Mouse (Mus musculus) hindlimb bud, embryonic 11.5 days (tissue): ENCODE data around the gene Smtnl2.

Experiments used
- DNase-seq: peaks from one replicate; pipeline ENCODE4 v3.0.0-alpha.2; 2012; ENCODE audit warnings: low read depth, low spot score; ENCODE audit errors: extremely low spot score

The Smtnl2 gene

DNA sequence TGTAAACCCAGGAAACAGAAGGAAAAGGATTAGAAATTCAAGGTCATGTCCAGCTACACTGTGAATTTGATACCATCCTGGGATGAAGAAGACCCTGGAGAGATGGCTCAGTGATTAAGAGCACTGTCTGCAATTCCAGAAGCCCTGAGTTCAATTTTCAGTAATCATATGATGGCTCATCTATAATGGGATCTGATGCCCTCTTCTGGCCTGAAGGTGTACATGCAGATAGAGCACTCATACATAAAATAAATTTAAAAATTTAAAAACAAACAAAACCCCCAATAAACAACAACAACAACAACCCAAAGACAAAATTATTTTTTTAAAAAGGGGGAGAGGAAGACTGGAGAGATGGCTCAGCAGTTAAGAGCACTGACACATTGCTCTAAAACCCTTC, 15.4 kb upstream of the Smtnl2 start:
- DNase-seq, result no peak

DNA sequence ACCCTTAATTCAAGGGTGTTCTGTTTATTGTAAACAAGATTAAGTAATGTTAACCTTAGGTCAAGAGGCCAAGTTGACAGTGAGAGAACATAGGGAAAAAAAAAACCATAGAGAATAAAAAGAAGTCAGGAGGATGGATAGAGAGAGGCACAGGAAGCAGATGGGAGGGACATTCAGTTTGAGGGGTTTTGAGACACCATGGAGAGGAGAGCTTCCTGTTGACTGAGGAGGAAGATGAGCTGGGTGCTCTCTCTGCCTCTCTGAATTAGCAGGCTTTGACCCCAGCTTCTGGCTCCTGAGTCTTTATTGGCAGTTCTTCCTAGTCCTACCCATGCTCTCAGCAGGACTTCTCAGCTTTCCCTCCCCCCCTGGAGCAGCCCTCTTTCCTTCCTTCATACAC, 13.7 kb upstream of the Smtnl2 start:
- DNase-seq, result no peak

DNA sequence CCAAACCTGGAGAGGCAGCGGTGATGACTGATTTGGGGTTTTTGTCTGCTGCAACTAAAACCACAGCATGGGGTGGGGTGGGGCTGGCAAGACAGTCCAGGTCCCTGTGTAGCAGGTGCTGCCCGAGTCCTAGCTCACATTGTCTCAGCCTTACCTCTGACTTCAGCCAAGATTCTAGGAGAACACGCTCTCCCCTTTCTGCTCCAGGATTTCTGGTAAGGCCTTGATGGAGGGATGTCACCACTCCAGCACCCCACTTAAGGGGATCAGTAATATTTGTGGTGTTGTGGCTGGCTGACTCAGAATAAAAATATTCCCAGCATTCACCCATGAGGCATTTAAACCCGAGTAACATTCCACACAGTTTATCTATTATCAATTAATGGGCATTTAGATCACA, 12.2 kb upstream of the Smtnl2 start:
- no peak for DNase-seq

DNA sequence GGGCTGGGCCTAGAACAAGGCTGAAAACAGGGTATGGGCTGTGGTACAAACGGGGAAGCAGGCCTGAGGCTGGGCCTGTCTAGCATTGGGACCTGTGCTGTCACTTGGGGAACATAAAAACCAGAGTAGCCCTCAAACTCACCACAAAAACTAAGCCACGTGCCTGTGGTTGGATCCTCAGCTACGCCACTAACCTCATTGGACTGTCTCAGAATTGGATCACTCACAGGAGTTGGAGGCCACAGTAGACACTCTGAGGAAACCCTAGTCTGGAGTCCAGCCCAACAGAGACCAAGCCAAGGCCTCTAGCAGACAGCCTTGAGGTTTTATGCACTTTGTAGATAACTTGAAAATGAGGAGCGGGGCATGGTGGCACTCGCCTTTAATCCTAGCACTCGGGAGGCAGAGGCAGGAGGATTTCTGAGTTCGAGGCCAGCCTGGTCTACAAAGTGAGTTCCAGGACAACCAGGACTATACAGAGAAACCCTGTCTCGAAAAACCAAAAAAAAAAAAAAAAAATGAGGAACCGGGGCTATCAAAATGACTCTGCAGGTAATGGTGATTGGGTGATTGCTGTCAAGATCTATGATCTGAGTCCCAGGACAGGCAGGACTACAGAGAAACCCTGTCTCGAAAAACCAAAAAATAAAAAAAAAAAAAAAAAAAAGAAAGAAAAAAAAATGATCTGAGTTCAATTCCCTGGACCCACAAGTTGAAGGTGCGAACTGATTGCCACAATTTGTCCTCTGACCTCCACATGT, 10.2 kb upstream of the Smtnl2 start:
- no peak for DNase-seq

DNA sequence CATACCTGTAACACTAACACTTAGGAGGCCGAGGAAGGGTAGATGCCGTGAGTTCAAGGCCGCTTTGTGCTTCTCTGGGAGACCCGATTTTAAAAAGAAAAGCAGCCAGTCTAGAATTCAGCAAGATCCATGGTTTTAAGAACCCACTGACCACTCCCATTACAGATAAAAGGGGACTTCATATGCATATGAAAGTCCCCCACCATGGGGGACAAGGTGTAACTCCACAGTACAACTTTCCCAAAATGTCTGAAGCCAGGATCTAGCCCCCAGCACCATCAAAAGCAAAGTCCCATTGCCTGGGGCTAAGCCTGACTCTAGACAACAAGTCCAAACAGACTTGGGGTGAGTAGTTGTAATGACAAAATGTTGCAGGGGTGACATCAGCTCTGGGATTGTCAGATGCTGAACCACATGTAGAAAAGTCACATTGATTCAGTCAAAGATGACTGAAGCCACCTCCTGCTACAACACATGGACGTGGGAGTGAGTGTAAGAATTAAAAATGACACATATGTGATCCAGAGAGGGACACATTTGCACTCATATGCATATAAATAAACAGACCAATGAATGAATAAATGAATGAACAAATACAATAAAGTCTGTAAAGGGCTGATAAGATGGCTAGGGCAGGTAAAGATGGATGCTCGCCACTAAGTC, 9.1 kb upstream of the Smtnl2 start:
- no peak for DNase-seq

DNA sequence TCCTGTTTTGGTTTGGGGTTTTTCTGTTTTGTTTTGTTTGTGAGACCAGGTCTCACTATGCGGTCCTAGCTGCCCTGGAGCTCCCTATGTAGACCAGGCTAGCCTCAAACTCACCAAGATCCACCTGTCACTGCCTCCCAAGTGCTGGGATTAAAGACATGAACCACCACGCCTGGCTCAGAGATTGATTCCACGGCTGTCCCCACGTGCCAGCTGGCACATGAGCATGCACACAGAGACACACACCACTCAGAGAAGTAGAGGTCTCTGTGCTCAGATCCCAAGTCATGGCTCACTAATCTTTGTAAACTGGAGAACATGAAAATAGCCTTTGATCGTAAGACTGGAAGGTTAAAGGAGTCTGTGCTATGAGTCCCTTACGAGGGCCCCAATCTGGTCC, 7.5 kb upstream of the Smtnl2 start:
- no peak for DNase-seq

DNA sequence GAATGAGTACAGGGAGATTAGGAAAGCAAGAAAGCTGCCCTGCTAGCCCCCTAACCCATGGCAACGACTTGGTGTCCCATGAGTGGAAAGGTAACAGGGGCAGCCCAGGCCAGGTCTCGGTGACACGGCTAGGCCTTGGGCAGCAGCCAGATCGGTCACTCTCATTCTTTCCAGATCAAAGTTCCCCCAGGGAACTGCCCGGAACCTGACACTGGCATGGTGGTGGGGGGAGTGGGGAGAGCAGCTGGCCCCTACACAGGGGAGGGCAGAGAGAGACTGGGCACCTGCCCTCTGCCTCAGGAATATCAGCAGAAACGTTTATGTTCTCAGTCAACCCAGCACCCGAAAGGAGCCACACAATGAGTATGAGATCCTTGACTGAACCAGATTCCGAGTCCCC, 6.7 kb upstream of the Smtnl2 start:
- DNase-seq, result no peak

DNA sequence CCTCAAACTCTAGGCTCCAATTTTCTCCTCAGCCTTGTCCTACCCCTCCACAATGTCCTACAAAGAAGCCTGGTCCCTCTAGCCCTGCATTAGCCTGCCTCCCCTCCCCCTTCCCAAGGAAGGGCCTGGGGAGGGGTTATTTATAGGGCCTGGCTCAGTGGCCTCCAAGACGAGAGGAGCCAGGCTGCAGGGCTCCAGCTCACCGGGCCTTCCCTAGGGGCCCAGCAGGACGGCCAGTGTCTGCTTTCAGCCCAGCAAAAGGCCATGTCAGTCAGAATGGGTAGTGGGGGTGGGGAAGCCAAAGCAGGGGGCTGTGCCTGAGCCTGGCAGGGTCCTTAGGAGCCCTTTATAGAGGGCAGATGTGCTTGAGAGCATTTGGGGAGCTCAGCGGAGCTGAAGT, 5.9 kb upstream of the Smtnl2 start:
- DNase-seq, result no peak

DNA sequence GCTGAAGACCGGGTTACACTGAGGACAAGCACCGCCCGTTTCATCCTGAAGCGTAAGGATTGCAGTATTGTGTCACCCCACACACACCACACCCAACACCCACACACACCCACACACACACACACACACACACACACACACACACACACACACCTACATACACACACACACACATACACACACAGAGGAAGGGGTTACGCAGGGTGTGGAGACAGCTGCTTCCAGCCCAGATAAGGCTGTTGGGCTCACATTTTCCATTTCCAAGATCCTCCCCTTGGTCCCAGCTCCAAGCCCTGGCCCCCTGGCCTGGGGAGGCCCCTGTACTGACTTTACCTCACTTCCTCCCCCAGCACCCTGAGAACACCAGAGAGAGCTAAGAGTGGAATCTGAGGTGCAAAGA, 5.2 kb upstream of the Smtnl2 start:
- DNase-seq, result no peak

DNA sequence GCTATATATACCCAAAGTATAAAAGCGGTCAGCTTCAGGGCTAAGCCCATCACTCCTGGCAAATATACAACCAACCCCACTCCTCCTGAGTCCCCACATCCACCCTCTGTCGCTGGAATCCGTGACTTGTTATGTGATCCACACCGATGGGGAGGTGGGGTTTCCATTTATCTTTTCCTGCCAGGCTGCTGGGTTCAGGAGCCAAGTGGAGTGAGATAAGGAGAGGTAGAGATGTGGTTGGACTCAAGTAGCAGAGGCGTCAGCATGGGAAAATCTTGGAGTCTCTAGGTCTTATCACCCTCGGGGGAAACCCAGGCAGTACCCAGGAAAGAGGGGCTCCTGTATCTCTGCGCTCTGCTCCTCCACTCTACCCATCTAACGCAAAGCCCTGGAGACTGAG, 3.6 kb upstream of the Smtnl2 start:
- DNase-seq, result no peak

DNA sequence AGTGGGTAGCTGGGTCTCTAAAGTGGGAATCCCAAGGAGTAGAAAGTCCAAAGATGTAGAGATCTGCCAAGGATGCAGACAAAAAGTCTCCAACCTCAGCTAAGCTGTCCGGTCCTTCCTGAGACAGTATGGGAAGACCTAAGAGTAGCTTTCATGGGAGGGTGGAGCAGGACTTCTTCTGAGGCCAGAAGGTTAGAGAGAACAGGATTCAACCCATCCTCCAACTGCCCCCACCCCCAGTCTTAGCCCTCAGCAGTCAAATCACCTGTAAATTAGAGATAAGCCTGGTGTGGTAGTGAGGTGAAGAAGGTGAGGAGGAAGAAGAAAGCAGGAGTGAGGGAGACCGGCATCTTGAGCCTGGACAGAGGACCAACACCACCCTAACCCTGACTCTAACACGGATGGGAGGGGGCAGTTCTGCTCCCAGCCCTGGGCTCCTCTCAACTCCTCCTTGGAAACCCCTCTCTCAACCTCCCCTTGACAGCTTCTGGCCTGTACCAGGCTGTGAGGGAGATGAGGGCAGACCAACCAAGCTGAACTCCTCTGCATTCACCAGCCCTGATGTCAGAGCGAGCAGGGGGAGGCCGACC, 2.2 kb upstream of the Smtnl2 start:
- no peak for DNase-seq

DNA sequence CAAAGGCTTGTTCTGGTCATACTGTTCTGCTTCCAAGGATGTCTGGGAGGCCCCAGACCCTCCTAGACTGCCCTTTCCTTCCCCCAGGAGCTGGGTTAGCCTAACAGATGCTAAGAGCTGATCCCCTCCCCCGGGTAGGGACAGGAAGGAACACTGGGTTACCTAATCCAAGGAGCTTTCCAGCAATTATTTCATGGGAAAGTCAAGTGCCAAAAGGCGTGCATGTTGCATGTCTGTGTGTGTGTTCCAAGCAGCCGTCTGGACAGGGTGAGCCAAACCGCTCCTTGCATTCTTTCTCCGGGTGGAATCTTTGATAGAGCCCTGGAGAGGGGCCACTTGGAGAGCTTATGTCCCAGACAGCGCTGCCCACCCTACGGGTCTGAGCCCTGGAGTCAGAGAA, 1.5 kb upstream of the Smtnl2 start:
- DNase-seq, result no peak

DNA sequence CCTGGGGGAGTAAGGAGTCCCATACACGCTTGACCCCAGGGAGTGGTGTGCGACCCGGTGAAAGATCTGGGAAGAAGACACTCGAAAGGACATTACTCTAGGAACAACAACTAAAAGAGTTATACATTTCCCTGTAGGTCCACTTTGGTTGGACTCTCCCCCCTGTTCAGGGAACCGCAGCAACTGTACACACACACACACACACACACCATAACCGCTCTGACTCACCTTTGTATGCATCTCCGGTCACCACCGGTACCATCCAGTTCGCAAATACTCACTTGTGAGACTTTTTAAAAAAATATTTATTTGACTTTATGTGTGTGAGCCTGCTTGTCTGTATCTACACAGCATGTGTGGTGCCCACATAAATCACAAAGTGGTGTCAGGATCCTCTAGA, 432 bp upstream of the Smtnl2 start:
- DNase-seq, result no peak

DNA sequence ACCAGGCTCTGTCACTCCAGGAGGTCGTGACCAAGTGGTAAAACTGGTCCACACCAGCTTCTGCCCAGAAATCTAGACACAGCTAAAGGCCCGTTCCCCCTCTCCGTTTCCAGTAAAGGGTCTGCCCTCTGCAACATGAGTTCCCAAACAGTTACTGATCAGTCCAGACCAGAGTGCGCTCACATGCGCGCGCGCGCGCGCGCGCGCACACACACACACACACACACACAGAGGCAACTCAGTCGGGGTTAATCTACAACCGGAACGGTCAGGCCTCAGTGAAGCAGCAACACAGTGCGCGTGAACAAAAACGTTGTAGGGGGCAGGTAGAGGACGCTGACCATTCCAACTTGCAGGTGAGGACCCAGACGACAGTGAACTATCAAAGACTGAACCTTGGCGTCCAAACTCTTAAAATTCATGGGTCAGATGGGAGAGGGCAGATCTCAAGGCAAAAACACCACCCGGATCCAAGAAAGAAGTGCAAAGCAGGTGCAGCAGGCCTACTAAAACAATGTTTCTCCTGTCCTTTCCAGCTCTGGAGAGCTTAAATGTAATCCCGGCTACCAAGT, 906 bp downstream of the Smtnl2 start:
- no peak for DNase-seq

DNA sequence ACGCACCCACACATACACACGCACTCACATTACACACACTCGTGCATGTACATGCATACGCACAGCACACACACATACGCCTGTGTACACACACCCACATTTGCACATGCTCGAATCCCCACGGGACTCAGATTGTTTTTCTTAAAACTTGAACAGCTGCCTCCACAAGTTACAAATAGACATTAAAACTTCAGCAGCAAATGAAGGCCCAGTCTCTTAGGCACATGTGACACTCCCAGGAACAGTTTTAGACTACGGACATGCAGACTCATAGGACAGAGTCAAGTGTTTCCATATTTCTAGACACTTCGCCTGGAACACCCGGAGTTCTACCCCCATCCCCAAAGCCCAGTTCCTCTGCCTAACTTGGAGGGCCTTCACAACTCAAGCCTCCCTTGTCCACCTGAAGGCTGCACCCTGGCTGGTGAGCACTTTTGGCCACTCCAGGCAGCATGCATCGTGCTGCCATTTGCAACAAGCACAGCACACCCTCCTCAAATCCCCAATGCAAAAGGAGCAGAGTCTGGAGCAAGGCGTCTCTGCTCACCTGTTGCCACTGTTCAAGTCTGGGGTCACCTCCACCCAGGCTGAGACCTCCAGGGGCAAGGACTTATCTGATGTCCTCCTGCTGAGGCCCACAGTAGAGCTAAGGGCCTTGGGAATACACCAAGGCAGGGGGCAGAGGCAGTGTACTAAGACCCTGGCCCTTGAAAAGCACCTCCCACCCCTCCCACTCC, 1.7 kb downstream of the Smtnl2 start:
- no peak for DNase-seq

DNA sequence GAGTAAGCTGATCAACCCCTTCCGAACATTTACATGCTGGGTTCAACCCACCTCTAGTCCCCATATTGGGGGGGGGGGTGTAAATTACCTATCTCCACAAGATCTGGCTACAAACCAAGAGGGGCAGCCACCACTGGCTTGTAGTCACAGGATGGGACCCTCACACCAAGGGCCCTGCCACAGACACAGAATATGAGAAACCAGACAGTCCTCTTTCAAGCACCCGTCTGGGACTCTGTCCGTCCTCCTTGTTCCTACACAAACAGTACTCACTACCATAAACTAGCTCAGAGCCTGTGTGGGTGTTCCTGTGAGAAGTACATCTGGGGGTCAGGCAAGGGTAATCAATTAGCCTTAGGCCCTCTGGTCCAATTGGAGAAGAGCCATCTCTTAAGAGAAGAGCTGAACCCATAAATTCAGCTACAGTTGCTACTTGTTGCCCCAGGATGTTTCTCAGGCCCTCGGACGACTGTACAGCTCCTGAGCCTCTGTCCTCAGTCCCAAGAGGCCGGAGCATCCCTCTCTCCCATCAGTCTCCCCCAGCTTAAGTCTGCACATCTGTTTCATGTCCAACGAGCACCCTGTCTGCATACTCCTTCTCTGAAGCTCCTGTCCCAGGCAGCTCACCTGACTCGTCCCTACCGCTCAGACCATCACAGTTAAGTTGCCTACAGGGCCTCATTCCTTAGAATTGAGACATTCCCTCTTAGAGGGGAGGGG, 2.9 kb downstream of the Smtnl2 start:
- no peak for DNase-seq

DNA sequence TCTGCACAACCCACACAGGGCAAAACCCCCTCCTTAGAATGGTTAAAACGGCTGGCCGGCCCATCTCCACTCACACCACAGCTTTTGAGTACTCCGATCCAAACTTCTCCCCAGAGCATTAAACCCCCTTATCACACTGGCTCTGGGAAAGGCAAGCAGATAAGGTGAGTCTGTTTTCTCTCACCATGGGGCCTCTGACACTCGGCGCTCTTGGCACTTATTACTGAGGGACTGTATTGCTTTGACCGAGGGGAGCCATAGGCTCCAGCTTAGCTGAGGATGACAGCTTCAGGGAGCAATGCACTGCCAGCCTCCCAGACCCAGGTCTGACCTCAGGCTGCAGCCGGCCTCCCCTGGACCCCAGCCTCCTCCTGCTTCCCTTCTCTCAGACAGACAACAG, 3.9 kb downstream of the Smtnl2 start:
- no peak for DNase-seq

DNA sequence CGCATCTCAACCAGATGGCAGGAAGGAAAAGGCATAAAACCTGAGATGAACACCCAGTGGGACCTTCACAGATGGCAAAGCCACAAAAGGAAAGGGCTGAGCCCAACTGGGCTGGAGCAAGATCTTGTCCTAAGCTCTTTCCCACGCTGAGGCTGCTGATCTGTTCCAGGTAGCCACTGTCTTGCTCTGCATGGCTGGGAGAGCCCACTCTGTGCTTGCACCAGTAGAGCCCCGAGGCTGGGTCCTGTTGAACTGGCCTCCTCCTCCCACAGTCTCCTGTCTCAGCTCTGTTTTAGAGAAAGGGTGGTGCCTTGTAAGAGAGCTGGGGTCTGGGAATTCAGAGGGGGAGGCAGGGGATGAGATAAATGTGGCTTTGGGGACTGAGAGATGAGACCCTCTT, 4.4 kb downstream of the Smtnl2 start:
- no peak for DNase-seq

DNA sequence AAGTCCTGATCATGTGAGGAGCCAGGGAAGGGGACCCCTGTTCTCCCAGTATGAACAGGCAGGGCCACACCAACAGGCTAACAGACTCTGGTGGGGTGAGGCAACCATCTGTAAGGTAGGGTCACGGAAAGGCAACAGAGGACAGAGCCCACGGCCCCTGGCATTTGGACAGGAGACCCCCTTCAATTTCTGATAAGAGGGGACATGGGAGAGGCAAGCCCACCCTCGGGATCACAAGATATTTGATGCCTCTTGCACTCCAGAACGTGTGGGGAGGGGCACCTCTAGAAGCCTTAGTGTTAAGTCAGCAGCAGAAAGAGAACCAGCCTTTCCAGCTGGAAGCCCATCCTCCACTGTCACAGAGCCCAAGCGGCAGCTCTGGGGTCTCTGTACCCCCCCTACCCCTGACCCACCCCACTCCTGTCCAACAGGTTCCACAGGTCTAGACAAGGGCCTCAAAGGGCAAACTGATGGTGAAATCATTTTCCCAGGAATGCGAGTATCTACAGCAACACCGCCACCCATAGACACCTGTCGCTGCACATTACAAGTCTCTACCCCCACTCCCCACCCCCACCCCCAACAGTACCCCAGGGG, 5.3 kb downstream of the Smtnl2 start:
- no peak for DNase-seq

DNA sequence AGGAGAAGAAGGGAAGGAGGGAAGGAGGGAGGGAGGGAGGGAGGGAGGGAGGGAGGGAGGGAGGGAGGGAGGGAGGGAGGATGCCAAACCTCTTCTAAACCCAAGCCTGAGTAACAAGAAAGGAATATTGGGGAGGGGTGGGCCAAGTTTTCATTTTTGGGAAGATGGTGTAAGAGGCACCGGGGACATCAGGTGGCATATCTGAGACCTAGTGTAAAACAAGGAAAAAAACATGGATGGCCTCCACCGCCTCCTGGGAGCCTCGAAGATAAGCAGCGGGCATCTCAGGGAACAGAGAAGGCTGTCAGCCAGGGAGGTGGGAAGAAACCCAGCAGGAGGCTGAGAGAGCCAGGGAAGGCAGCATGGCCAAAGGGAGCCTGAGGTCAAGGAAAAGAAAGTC, 6.0 kb downstream of the Smtnl2 start:
- no peak for DNase-seq

DNA sequence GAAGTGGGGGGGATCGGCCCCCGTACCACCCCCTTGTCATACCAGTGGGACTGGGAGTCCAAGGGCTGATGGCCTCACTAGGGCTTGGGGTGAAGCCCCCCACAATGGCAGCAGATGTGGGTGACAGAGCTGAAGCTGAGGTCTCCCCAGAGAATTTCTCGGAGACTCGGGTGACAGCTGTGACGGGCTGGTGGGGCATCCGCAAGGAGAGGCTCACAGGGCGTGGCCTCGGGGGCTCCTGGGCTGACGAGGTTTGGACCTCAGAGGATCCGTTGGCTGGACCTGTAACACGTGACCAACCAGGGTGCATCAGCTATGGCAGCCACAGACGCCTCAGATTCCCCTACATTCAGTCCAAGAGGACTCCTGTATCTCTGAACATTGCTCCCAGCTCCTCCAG, 8.5 kb downstream of the Smtnl2 start:
- DNase-seq, result no peak
